Mouse (Mus musculus): ENCODE results near the gene Gm45711.
"Not testable (repeated sequence)": the region's sequence is repeated elsewhere in the genome, so short reads cannot be mapped to it uniquely, and the experiment has no call there.

The Gm45711 gene

GRCm38 (mm10) chr8:104321267-104321666 is 11.4 kb upstream of the Gm45711 start, which contains the start of gene Gm11020:
Gm11020 (plus strand) TSS chr8:104321567.
- DNase-seq (ENCODE audit: low spot score) = not testable (repeated sequence)

- no peak for DNase-seq (ENCODE audit: low spot score)
Observed at GRCm38 (mm10) chr8:104313311-104313710, 3.4 kb upstream of the Gm45711 start.

GRCm38 (mm10) chr8:104312023-104312422 is 2.1 kb upstream of the Gm45711 start:
- DNase-seq (ENCODE audit: low spot score) = not testable (repeated sequence)

- DNase-seq (ENCODE audit: low spot score) = not testable (repeated sequence)
Observed at GRCm38 (mm10) chr8:104308341-104308740, 1.5 kb downstream of the Gm45711 start.

- no peak for DNase-seq (ENCODE audit: low spot score)
Observed at GRCm38 (mm10) chr8:104304962-104305361, 4.9 kb downstream of the Gm45711 start.

GRCm38 (mm10) chr8:104302536-104302935 is 7.3 kb downstream of the Gm45711 start:
- DNase-seq (ENCODE audit: low spot score) = not testable (repeated sequence)

GRCm38 (mm10) chr8:104301577-104301976 is 8.3 kb downstream of the Gm45711 start:
- DNase-seq (ENCODE audit: low spot score) = not testable (repeated sequence)

- no peak for DNase-seq (ENCODE audit: low spot score)
Observed at GRCm38 (mm10) chr8:104294396-104294795, 15.5 kb downstream of the Gm45711 start.

GRCm38 (mm10) chr8:104293081-104293480 is 16.8 kb downstream of the Gm45711 start, which contains the start of gene Cmtm2a:
Cmtm2a (minus strand) TSS chr8:104293181.
- not testable (repeated sequence) for DNase-seq (ENCODE audit: low spot score)

- DNase-seq (ENCODE audit: low spot score) = no peak
Observed at GRCm38 (mm10) chr8:104268937-104269440, 40.9 kb downstream of the Gm45711 start.

GRCm38 (mm10) chr8:104268368-104268767 is 41.5 kb downstream of the Gm45711 start:
- DNase-seq (ENCODE audit: low spot score) = no peak

- not testable (repeated sequence) for DNase-seq (ENCODE audit: low spot score)
Observed at GRCm38 (mm10) chr8:104264271-104264935, 45.5 kb downstream of the Gm45711 start.

- DNase-seq (ENCODE audit: low spot score) = not testable (repeated sequence)
Observed at GRCm38 (mm10) chr8:104261802-104262201, 48.1 kb downstream of the Gm45711 start.

- no peak for DNase-seq (ENCODE audit: low spot score)
Observed at GRCm38 (mm10) chr8:104253016-104253415, 56.9 kb downstream of the Gm45711 start.

- peak; percentile 24 for DNase-seq (ENCODE audit: low spot score)
Observed at GRCm38 (mm10) chr8:104251461-104251860, 58.4 kb downstream of the Gm45711 start.

GRCm38 (mm10) chr8:104250439-104251367 is 59.2 kb downstream of the Gm45711 start, which contains the start of gene Cklf:
Cklf (plus strand) TSS chr8:104250861.
- DNase-seq (ENCODE audit: low spot score) = peak; percentile 96

- DNase-seq (ENCODE audit: low spot score) = no peak
Observed at GRCm38 (mm10) chr8:104249442-104249996, 60.4 kb downstream of the Gm45711 start.

GRCm38 (mm10) chr8:104248276-104248675 is 61.6 kb downstream of the Gm45711 start, which contains the start of gene Tk2:
Tk2 (minus strand) TSS chr8:104248558.
- DNase-seq (ENCODE audit: low spot score) = peak; percentile 82

- DNase-seq (ENCODE audit: low spot score) = peak; percentile 20
Observed at GRCm38 (mm10) chr8:104247908-104248275, 62.0 kb downstream of the Gm45711 start.

- no peak for DNase-seq (ENCODE audit: low spot score)
Observed at GRCm38 (mm10) chr8:104247054-104247907, 62.6 kb downstream of the Gm45711 start.

GRCm38 (mm10) chr8:104246621-104247020 is 63.3 kb downstream of the Gm45711 start:
- DNase-seq (ENCODE audit: low spot score) = no peak

Measured in MN1 (cell line).